Mouse (Mus musculus): Measurements from ENCODE around the gene Smdt1.

- TF ChIP-seq CTCF (IDR thresholded peaks at IDR 0.05; ENCODE audit: low read depth) (no peak), EP300 (IDR thresholded peaks at IDR 0.05; ENCODE audit: low read depth) (no peak)
These were observed 48.5 kb upstream of the Smdt1 start for GRCm38 (mm10) chr15:82290252-82290651.
